Mouse (Mus musculus) liver, postnatal 0 days (tissue): ENCODE results near the gene Zwilch.

ENCODE experiments used
- CTCF ChIP-seq: sonication (generic); IDR thresholded peaks from 2 replicates; pipeline ENCODE4 v1.5.1; 2016; ENCODE audit warnings: antibody characterized with exemption, low read depth
- EP300 ChIP-seq: IDR thresholded peaks from 2 replicates; pipeline ENCODE4 v1.6.1; 2016; ENCODE audit warnings: antibody characterized with exemption, low read depth, mild to moderate bottlenecking

- TF ChIP-seq CTCF (no peak), EP300 (no peak)
Measured at GRCm38 (mm10) chr9:64160471-64160870, 12.4 kb downstream of the Zwilch start.
